Mouse (Mus musculus) forebrain, embryonic 15.5 days (tissue): ENCODE measurements around the gene Siah1a. TPM values are rescaled to one million over a fixed set of nuclear protein-coding genes. Genes with fewer than 3 reads are reported as not detected.

Source experiments
- ATAC-seq: fragments of 200-750 bp; cut with Nextera tagmentation; replicated peaks from 2 replicates; pipeline ENCODE4 v1.8.0; 2017; ENCODE audit warnings: mild to moderate bottlenecking, moderate TSS enrichment, moderate library complexity
- H3K27ac ChIP-seq: fragments of 300-500 bp; sonication (generic); replicated peaks from 2 replicates; pipeline ENCODE4 v1.5.1; 2015; ENCODE audit warnings: mild to moderate bottlenecking, inconsistent platforms
- H3K27me3 ChIP-seq: fragments of 300-500 bp; sonication (generic); 2 replicates; pipeline ENCODE4 v1.6.1; 2015; ENCODE audit warnings: inconsistent platforms
- H3K36me3 ChIP-seq: fragments of 300-500 bp; sonication (generic); 2 replicates; pipeline ENCODE4 v1.6.1; 2015; ENCODE audit warnings: mild to moderate bottlenecking, inconsistent platforms
- H3K4me1 ChIP-seq: fragments of 300-500 bp; sonication (generic); 2 replicates; pipeline ENCODE4 v1.6.1; 2015; ENCODE audit warnings: inconsistent platforms
- H3K4me2 ChIP-seq: fragments of 300-500 bp; sonication (generic); replicated peaks from 2 replicates; pipeline ENCODE4 v1.6.1; 2015; ENCODE audit warnings: mild to moderate bottlenecking, inconsistent platforms
- H3K4me3 ChIP-seq: fragments of 300-500 bp; sonication (generic); 2 replicates; pipeline ENCODE4 v1.5.1; 2015; ENCODE audit warnings: mild to moderate bottlenecking, inconsistent platforms
- H3K9ac ChIP-seq: fragments of 300-500 bp; sonication (generic); replicated peaks from 2 replicates; pipeline ENCODE4 v1.6.1; 2015; ENCODE audit warnings: mild to moderate bottlenecking, inconsistent platforms
- H3K9me3 ChIP-seq: fragments of 300-500 bp; sonication (generic); 2 replicates; pipeline ENCODE4 v1.6.1; 2016; ENCODE audit warnings: inconsistent platforms
- WGBS: fragments of 180-500 bp; shearing (Covaris S2); methylation state at CpG from one replicate; pipeline ENCODE4 v1.1.7; 2015; ENCODE audit warnings: mixed read lengths; 5-methylcytosine and 5-hydroxymethylcytosine counted together
- polyA plus RNA-seq: library from polyadenylated mRNA; unstranded; fragments of >200 nt; fragmentation: Nextera tagmentation; extraction: Ambion mirVana; gene quantifications from 2 replicates; pipeline ENCODE4 v1.2.1, GENCODE M21; 2015

The Siah1a gene
- polyA plus RNA-seq, 1 experiment from 2014 or later: 112 TPM

GRCm38 (mm10) chr8:86686629-86687028, 59.1 kb downstream of the Siah1a start:
- H3K4me1 ChIP-seq: no peaks in the 10 kb centered on the region

More at GRCm38 (mm10) chr8:86686629-86687028, 59.1 kb downstream of the Siah1a start:
- no peaks in the 10 kb centered on the region for H3K36me3 ChIP-seq
- 92% methylated on average over 3 of the region's 3 CpGs for WGBS
- ATAC-seq: no peak
- H3K27me3 ChIP-seq: no peaks in the 10 kb centered on the region
- no peak overlapping the region for H3K27ac ChIP-seq
- no peak overlapping the region for H3K4me3 ChIP-seq
- H3K9me3 ChIP-seq: no peaks in the 10 kb centered on the region
- H3K9ac ChIP-seq: no peak overlapping the region
- no peak overlapping the region for H3K4me2 ChIP-seq

Other genes starting within 250 kb of the Siah1a start
- 0.18 and 0.23 TPM in 2 replicates for gene Abcc12, start 165.2 kb downstream of the Siah1a start, polyA plus RNA-seq
- 87.6 and 88.3 TPM in 2 replicates for gene Lonp2, start 121.9 kb downstream of the Siah1a start, polyA plus RNA-seq
- gene Gm10638, start 235 bp downstream of the Siah1a start, polyA plus RNA-seq: 8.7 and 12.0 TPM in 2 replicates
- gene N4bp1, start 139.3 kb upstream of the Siah1a start, polyA plus RNA-seq: 10.0 and 10.9 TPM in 2 replicates